Mouse (Mus musculus) E14TG2a.4 (cell line): ENCODE measurements at regions not wholly inside any gene's neighbourhood (a gene's known extent, or its start where the extent isn't known, plus 50 kb on each side); places are given as distances from the start of the nearest gene placed in this dataset.

Experiments
- CTCF ChIP-seq: conservative IDR thresholded peaks from 2 replicates; pipeline ENCODE4 v1.5.1; 2014; ENCODE audit warnings: low read length
- NANOG ChIP-seq: IDR thresholded peaks from 2 replicates; pipeline ENCODE4 v1.6.1; 2014; ENCODE audit warnings: borderline replicate concordance, low read length, mixed read lengths
- POU5F1 ChIP-seq: IDR thresholded peaks from 2 replicates; pipeline ENCODE4 v1.6.1; 2014; ENCODE audit warnings: low read length, borderline replicate concordance

DNA sequence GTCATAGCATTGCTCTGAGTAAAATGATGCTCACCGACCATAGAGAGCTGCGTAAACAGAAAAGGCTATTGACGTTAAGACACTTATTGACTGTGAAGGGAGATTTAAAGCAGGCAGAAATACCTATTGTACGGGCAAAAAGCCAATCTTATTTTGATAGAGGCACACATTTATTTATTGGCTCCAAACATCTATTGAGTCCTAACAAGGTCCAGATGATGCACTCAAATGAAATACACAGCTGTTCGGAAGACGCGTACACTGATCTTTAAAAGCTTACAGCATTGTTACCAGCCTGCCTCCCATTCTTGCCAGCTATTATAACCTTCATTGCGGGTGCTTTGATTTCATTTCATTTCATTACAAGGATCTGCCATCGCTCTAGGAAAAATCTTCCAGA, 102.0 kb upstream of the Map1b start:
- no peak for TF ChIP-seq CTCF
- no peak for TF ChIP-seq POU5F1
- TF ChIP-seq NANOG, result no peak
